Mouse (Mus musculus) lung, embryonic 14.5 days (tissue): ENCODE data around the gene Asap2. TPM values are rescaled to one million over a fixed set of nuclear protein-coding genes. Genes with fewer than 3 reads are reported as not detected.

Source experiments
- ATAC-seq: fragments of 200-750 bp; cut with Nextera tagmentation; 2 replicates; pipeline ENCODE4 v1.8.0; 2017; ENCODE audit warnings: mild to moderate bottlenecking, moderate TSS enrichment, moderate library complexity; ENCODE audit not compliant: insufficient read depth
- DNase-seq: peaks from one replicate; pipeline ENCODE4 v3.0.0-alpha.2; 2015
- H3K27ac ChIP-seq: fragments of 300-500 bp; sonication (generic); 2 replicates; pipeline ENCODE4 v1.5.1; 2014; ENCODE audit warnings: low read depth, mild to moderate bottlenecking, moderate library complexity
- H3K27me3 ChIP-seq: fragments of 300-500 bp; sonication (generic); 2 replicates; pipeline ENCODE4 v1.6.1; 2014; ENCODE audit warnings: low read length, control low read depth; ENCODE audit not compliant: insufficient read depth
- H3K36me3 ChIP-seq: fragments of 300-500 bp; sonication (generic); 2 replicates; pipeline ENCODE4 v1.6.1; 2014; ENCODE audit warnings: control low read depth; ENCODE audit not compliant: insufficient read depth
- H3K4me1 ChIP-seq: fragments of 300-500 bp; sonication (generic); 2 replicates; pipeline ENCODE4 v1.6.1; 2014; ENCODE audit warnings: antibody characterized with exemption, control low read depth; ENCODE audit not compliant: insufficient read depth
- H3K4me2 ChIP-seq: fragments of 300-500 bp; sonication (generic); 2 replicates; pipeline ENCODE4 v1.6.1; 2014; ENCODE audit warnings: mild to moderate bottlenecking
- H3K4me3 ChIP-seq: fragments of 300-500 bp; sonication (generic); 2 replicates; pipeline ENCODE4 v1.5.1; 2014; ENCODE audit warnings: low read depth, low read length
- H3K9ac ChIP-seq: fragments of 300-500 bp; sonication (generic); 2 replicates; pipeline ENCODE4 v1.6.1; 2014
- H3K9me3 ChIP-seq: fragments of 300-500 bp; sonication (generic); 2 replicates; pipeline ENCODE4 v1.6.1; 2016; ENCODE audit warnings: low read depth, low read length, control low read depth
- CTCF ChIP-seq: IDR thresholded peaks from 2 replicates; pipeline ENCODE4 v1.5.1; 2016; ENCODE audit warnings: antibody characterized with exemption, low read depth
- WGBS: fragments of 180-500 bp; shearing (Covaris S2); extraction: QIAGEN DNeasy Blood & Tissue Kit; methylation state at CpG from one replicate; pipeline ENCODE4 v1.1.7; 2014; 5-methylcytosine and 5-hydroxymethylcytosine counted together
- polyA plus RNA-seq: library from polyadenylated mRNA; unstranded; fragments of >200 nt; fragmentation: Nextera tagmentation; extraction: Ambion mirVana; gene quantifications from 2 replicates; pipeline ENCODE4 v1.2.1, GENCODE M21; 2014

Asap2 gene
- polyA plus RNA-seq, 1 experiment from 2014 or later, result 13.8 TPM

- H3K27me3 ChIP-seq, result no peaks in the 10 kb centered on the region
- no peak for TF ChIP-seq CTCF
- no peaks in the 10 kb centered on the region for H3K4me1 ChIP-seq
- 71% methylated on average over 7 of the region's 7 CpGs for WGBS
- no peak for DNase-seq
- no peak overlapping the region for H3K9ac ChIP-seq
- H3K4me2 ChIP-seq, result no peak overlapping the region
- H3K4me3 ChIP-seq, result no peak overlapping the region
- no peaks in the 10 kb centered on the region for H3K9me3 ChIP-seq
- ATAC-seq, result no peak
- H3K36me3 ChIP-seq, result peaks cover 62% of the 10 kb centered on the region
- no peak overlapping the region for H3K27ac ChIP-seq
Measured at GRCm38 (mm10) chr12:21247711-21248392, 257.6 kb downstream of the Asap2 start.

GRCm38 (mm10) chr12:21260494-21261256, 270.4 kb downstream of the Asap2 start:
- H3K9ac ChIP-seq, result no peak overlapping the region
- peaks cover 41% of the 10 kb centered on the region; the same call in 1 of the 2 replicates for H3K36me3 ChIP-seq
- no peaks in the 10 kb centered on the region for H3K9me3 ChIP-seq
- no peak for ATAC-seq
- DNase-seq, result peak; percentile 19
- WGBS, result 85% methylated on average over 6 of the region's 6 CpGs
- H3K4me2 ChIP-seq, result no peak overlapping the region
- no peak overlapping the region for H3K27ac ChIP-seq
- no peaks in the 10 kb centered on the region for H3K4me1 ChIP-seq
- H3K4me3 ChIP-seq, result no peak overlapping the region
- peak; percentile 37; the same call in 1 of the 2 replicates for TF ChIP-seq CTCF
- no peaks in the 10 kb centered on the region for H3K27me3 ChIP-seq

GRCm38 (mm10) chr12:21261521-21261920, 271.3 kb downstream of the Asap2 start:
- TF ChIP-seq CTCF, result no peak
- H3K27me3 ChIP-seq, result no peaks in the 10 kb centered on the region
- no peaks in the 10 kb centered on the region for H3K9me3 ChIP-seq
- no peaks in the 10 kb centered on the region for H3K4me1 ChIP-seq
- WGBS, result 70% methylated on average over 4 of the region's 4 CpGs
- peaks cover 44% of the 10 kb centered on the region for H3K36me3 ChIP-seq
- ATAC-seq (no peak), DNase-seq (no peak)
- no peak overlapping the region for H3K4me3 ChIP-seq
- H3K4me2 ChIP-seq, result no peak overlapping the region
- no peak overlapping the region for H3K27ac ChIP-seq
- H3K9ac ChIP-seq, result no peak overlapping the region

- Histone ChIP-seq H3K9ac (no peak overlapping the region), H3K9me3 (no peaks in the 10 kb centered on the region), H3K4me2 (no peak overlapping the region), H3K4me1 (no peaks in the 10 kb centered on the region), H3K27me3 (no peaks in the 10 kb centered on the region), H3K36me3 (peaks cover 44% of the 10 kb centered on the region), H3K4me3 (no peak overlapping the region), H3K27ac (no peak overlapping the region)
- ATAC-seq (no peak), DNase-seq (no peak)
- 94% methylated on average over 5 of the region's 5 CpGs for WGBS
- TF ChIP-seq CTCF, result no peak
Measured at GRCm38 (mm10) chr12:21263256-21263655, 273.0 kb downstream of the Asap2 start.

- Histone ChIP-seq H3K36me3 (peaks cover 43% of the 10 kb centered on the region), H3K9me3 (no peaks in the 10 kb centered on the region), H3K9ac (no peak overlapping the region), H3K4me1 (no peaks in the 10 kb centered on the region), H3K4me2 (no peak overlapping the region), H3K27me3 (no peaks in the 10 kb centered on the region), H3K27ac (peak overlapping the region; percentile 25; the same call in 1 of the 2 replicates), H3K4me3 (no peak overlapping the region)
- DNase-seq (peak; percentile 41), ATAC-seq (0 out of 2 replicates have a peak, but pooled peaks have one; percentile 33)
- WGBS, result 71% methylated on average over 5 of the region's 5 CpGs
- no peak for TF ChIP-seq CTCF
Measured at GRCm38 (mm10) chr12:21264241-21264640, 274.0 kb downstream of the Asap2 start.

GRCm38 (mm10) chr12:21264970-21265369, 274.7 kb downstream of the Asap2 start:
- no peak overlapping the region for H3K4me3 ChIP-seq
- H3K4me1 ChIP-seq, result no peaks in the 10 kb centered on the region
- no peaks in the 10 kb centered on the region for H3K9me3 ChIP-seq
- H3K4me2 ChIP-seq, result no peak overlapping the region
- peaks cover 39% of the 10 kb centered on the region for H3K36me3 ChIP-seq
- ATAC-seq, result no peak
- no peak overlapping the region for H3K9ac ChIP-seq
- no peaks in the 10 kb centered on the region for H3K27me3 ChIP-seq
- TF ChIP-seq CTCF, result no peak
- no peak overlapping the region; the same call in 1 of the 2 replicates for H3K27ac ChIP-seq
- WGBS, result 75% methylated on average over 3 of the region's 3 CpGs
- DNase-seq, result no peak

GRCm38 (mm10) chr12:21265501-21265900, 275.2 kb downstream of the Asap2 start:
- no peaks in the 10 kb centered on the region for H3K9me3 ChIP-seq
- TF ChIP-seq CTCF, result no peak
- no peak overlapping the region for H3K9ac ChIP-seq
- no peaks in the 10 kb centered on the region for H3K27me3 ChIP-seq
- no peak for ATAC-seq
- no peak for DNase-seq
- 84% methylated on average over 4 of the region's 4 CpGs for WGBS
- H3K27ac ChIP-seq, result no peak overlapping the region
- H3K4me1 ChIP-seq, result no peaks in the 10 kb centered on the region
- H3K4me2 ChIP-seq, result no peak overlapping the region
- peaks cover 43% of the 10 kb centered on the region for H3K36me3 ChIP-seq
- H3K4me3 ChIP-seq, result no peak overlapping the region
